Mouse (Mus musculus) midbrain, embryonic 12.5 days (tissue): ENCODE measurements around the gene Socs5. TPM values are rescaled to one million over a fixed set of nuclear protein-coding genes. Genes with fewer than 3 reads are reported as not detected.

ENCODE experiments used
- ATAC-seq: fragments of 200-750 bp; cut with Nextera tagmentation; 2 replicates; pipeline ENCODE4 v1.8.0; 2017; ENCODE audit warnings: low read depth, moderate TSS enrichment, moderate library complexity; ENCODE audit not compliant: low FRiP score
- H3K27ac ChIP-seq: fragments of 300-500 bp; sonication (generic); replicated peaks from 2 replicates; pipeline ENCODE4 v1.5.1; 2016; ENCODE audit warnings: mild to moderate bottlenecking
- H3K27me3 ChIP-seq: fragments of 300-500 bp; sonication (generic); 2 replicates; pipeline ENCODE4 v1.6.1; 2016; ENCODE audit warnings: mild to moderate bottlenecking
- H3K36me3 ChIP-seq: fragments of 300-500 bp; sonication (generic); 2 replicates; pipeline ENCODE4 v1.6.1; 2016
- H3K4me1 ChIP-seq: fragments of 300-500 bp; sonication (generic); 2 replicates; pipeline ENCODE4 v1.6.1; 2016
- H3K4me2 ChIP-seq: fragments of 300-500 bp; sonication (generic); replicated peaks from 2 replicates; pipeline ENCODE4 v1.6.1; 2016; ENCODE audit warnings: mild to moderate bottlenecking, moderate library complexity
- H3K4me3 ChIP-seq: fragments of 300-500 bp; sonication (generic); 2 replicates; pipeline ENCODE4 v1.5.1; 2016; ENCODE audit warnings: mild to moderate bottlenecking
- H3K9ac ChIP-seq: fragments of 300-500 bp; sonication (generic); replicated peaks from 2 replicates; pipeline ENCODE4 v1.6.1; 2016; ENCODE audit warnings: mild to moderate bottlenecking, moderate library complexity
- H3K9me3 ChIP-seq: fragments of 300-500 bp; sonication (generic); 2 replicates; pipeline ENCODE4 v1.6.1; 2016; ENCODE audit warnings: mild to moderate bottlenecking
- WGBS: fragments of 180-500 bp; shearing (Covaris S2); methylation state at CpG from one replicate; pipeline ENCODE4 v1.1.7; 2016; 5-methylcytosine and 5-hydroxymethylcytosine counted together
- polyA plus RNA-seq: library from polyadenylated mRNA; unstranded; fragments of >200 nt; fragmentation: Nextera tagmentation; extraction: Ambion mirVana; gene quantifications from 2 replicates; pipeline ENCODE4 v1.2.1, GENCODE M21; 2016

Socs5 gene
- polyA plus RNA-seq, 1 experiment from 2014 or later: 14.1 TPM

DNA sequence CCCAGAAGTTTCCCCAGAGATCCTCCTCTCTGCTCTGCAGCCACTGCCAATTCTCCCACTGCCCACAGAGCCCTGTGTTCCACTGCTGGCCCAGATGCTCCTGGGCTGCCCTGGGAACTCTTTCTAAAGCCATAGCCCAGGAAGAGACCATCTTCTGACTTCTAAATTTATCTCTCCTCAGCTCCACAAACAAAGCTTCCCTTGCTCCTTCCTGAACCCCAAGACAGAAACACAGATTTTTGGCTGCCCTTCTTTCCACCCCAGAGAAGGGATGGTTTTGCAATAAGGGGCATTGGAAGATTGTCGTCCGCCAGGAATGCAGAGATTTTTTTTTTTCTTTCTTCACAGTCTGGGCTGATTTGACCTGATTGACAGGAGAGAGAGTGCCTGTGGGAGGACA lies 66.5 kb downstream of the Socs5 start:
- Histone ChIP-seq H3K9me3 (peaks cover 7% of the 10 kb centered on the region; the same call in 1 of the 2 replicates), H3K4me3 (no peak overlapping the region), H3K27ac (no peak overlapping the region), H3K27me3 (no peaks in the 10 kb centered on the region), H3K4me1 (peaks cover 10% of the 10 kb centered on the region), H3K9ac (no peak overlapping the region), H3K36me3 (no peaks in the 10 kb centered on the region), H3K4me2 (no peak overlapping the region)
- WGBS: 86% methylated on average over 2 of the region's 2 CpGs
- no peak for ATAC-seq

- H3K4me3 ChIP-seq: no peak overlapping the region
- no peak for ATAC-seq
- no peak overlapping the region for H3K9ac ChIP-seq
- H3K36me3 ChIP-seq: no peaks in the 10 kb centered on the region
- H3K4me1 ChIP-seq: peaks cover 11% of the 10 kb centered on the region
- H3K9me3 ChIP-seq: peaks cover 7% of the 10 kb centered on the region; the same call in 1 of the 2 replicates
- WGBS: 87% methylated on average over 9 of the region's 9 CpGs
- no peaks in the 10 kb centered on the region for H3K27me3 ChIP-seq
- no peak overlapping the region for H3K4me2 ChIP-seq
- no peak overlapping the region for H3K27ac ChIP-seq
These were observed 67.3 kb downstream of the Socs5 start for GRCm38 (mm10) chr17:87174651-87175331.

GRCm38 (mm10) chr17:87176066-87177012 lies 68.9 kb downstream of the Socs5 start:
- H3K36me3 ChIP-seq: no peaks in the 10 kb centered on the region
- WGBS: 81% methylated on average over 17 of the region's 17 CpGs
- H3K9ac ChIP-seq: no peak overlapping the region
- no peak overlapping the region for H3K4me3 ChIP-seq
- no peaks in the 10 kb centered on the region for H3K27me3 ChIP-seq
- no peak overlapping the region for H3K27ac ChIP-seq
- ATAC-seq: no peak
- no peak overlapping the region for H3K4me2 ChIP-seq
- peaks cover 7% of the 10 kb centered on the region; the same call in 1 of the 2 replicates for H3K9me3 ChIP-seq
- peaks cover 11% of the 10 kb centered on the region for H3K4me1 ChIP-seq

DNA sequence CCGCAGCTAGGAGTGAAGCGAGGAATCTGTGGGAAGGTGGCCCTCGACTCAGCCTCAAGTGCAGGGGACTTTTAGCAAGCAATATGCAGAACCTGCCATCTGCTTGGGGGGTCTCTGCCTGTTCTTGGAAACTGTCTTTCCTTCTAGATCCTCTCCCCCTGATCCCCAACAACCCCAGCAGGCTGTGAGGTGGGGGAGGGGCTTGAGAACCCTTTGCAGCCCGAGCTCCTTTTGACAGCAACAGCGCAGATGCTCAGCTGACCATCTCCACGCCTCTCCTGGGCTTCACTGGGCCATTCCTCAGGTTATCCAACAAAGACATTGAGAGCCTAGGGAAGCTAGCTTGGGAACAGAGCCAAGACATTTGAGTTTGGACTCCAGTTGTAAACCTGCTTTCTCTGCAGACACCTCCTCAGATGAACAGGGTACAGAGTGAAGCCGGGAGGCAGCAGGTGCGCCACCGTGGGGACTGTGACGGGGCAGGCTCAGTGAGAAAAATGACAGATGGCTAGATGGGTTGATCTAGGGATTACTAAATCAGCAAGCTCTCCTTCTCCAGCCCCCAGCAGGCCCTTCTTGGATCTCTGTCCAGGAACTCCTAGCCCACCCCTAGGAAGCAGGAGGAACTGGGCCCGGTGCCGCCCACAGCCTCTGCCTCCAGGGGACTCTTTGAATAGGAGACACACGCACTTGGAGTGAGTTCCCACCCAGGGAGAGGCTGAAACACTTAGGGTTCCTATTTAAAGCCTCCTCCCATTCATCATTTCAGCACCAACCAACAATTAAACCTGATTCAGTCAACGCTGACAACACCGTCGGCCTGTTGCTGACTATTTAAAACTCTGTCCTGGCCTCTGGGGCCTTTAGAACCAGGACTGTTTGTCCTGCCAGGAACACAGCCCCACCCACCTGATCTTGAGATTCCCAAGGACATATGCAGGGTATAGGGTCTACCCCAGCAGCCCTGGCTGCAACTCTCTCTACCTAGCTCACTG lies 71.4 kb downstream of the Socs5 start:
- ATAC-seq: 0 out of 2 replicates have a peak, but pooled peaks have one; percentile 34
- 46% methylated on average over 16 of the region's 16 CpGs for WGBS
- Histone ChIP-seq H3K4me2 (no peak overlapping the region), H3K9me3 (no peaks in the 10 kb centered on the region), H3K4me3 (no peak overlapping the region), H3K36me3 (no peaks in the 10 kb centered on the region), H3K27ac (no peak overlapping the region), H3K27me3 (no peaks in the 10 kb centered on the region), H3K9ac (no peak overlapping the region), H3K4me1 (peaks cover 11% of the 10 kb centered on the region)

DNA sequence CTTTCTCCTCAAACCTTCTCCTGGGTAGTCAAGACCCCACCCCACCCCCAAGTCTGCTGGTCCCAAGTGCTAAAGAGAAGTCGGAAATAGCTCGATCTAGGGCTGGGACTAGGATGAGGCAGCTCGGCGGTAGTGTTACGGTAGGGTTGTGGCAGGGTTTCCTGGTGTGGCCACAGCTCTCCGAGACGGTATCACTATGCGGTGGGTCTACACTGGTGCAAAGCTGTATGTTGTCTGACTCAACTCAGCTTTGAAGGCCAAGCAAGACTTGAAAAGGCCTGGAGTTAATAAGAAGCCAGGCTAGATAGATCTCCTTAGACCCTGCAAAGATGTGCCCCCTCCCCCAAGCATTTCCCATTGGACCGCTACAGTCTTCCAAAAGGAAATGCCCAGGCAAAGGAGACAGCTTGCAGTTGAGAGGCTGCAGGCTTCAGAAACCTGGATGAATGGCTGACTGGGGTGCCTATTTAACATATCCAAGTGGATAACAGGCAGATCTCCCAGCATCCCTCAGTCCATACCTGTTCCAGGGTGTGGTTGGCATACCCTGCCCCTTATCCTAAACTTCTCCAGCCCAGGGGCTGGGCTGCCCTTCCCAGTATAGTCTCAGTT lies 72.6 kb downstream of the Socs5 start:
- H3K27ac ChIP-seq: no peak overlapping the region
- no peak overlapping the region for H3K9ac ChIP-seq
- H3K27me3 ChIP-seq: no peaks in the 10 kb centered on the region
- no peak overlapping the region for H3K4me3 ChIP-seq
- no peaks in the 10 kb centered on the region for H3K9me3 ChIP-seq
- 87% methylated on average over 9 of the region's 9 CpGs for WGBS
- no peak overlapping the region for H3K4me2 ChIP-seq
- no peak for ATAC-seq
- peaks cover 11% of the 10 kb centered on the region for H3K4me1 ChIP-seq
- H3K36me3 ChIP-seq: no peaks in the 10 kb centered on the region

DNA sequence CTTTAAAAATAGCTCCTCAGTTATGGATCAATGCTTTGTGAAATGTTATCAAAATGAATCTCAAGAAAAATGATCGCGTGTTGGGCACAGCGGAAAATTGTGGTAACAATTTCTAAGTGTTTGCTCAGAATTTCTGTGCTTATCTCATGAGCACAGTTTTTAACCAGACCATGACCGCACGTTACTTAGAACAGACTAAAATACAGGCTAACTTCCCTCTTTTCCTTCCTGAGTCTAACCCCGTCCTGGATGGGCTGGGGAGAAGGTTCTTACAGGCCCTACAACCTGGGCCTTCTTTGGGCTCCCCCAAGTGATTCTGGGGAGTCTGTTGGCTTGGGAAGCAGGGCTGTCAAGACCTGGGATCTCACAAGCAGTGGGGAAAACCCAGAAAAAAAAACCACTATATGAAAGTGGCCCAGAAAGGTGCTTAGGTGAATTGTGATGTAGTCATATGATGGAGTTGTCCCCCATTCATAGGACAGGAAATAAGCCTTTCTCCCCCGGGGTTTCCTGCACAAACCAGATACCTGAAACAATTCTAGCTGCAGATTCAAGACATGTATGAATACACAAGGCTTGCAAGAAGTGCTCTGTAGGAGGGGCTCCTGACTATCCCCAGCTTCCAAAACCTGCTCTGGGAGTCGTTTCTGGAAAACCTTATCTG lies 74.3 kb downstream of the Socs5 start:
- 88% methylated on average over 8 of the region's 8 CpGs for WGBS
- no peak overlapping the region for H3K4me3 ChIP-seq
- no peaks in the 10 kb centered on the region for H3K36me3 ChIP-seq
- ATAC-seq: no peak
- H3K27ac ChIP-seq: no peak overlapping the region
- H3K4me1 ChIP-seq: peaks cover 21% of the 10 kb centered on the region
- H3K27me3 ChIP-seq: no peaks in the 10 kb centered on the region; the same call in 1 of the 2 replicates
- H3K9me3 ChIP-seq: no peaks in the 10 kb centered on the region
- no peak overlapping the region for H3K9ac ChIP-seq
- no peak overlapping the region for H3K4me2 ChIP-seq

GRCm38 (mm10) chr17:87185461-87186066 lies 78.1 kb downstream of the Socs5 start:
- WGBS: 31% methylated on average over 11 of the region's 11 CpGs
- peaks cover 10% of the 10 kb centered on the region for H3K4me1 ChIP-seq
- no peaks in the 10 kb centered on the region for H3K9me3 ChIP-seq
- ATAC-seq: no peak
- no peak overlapping the region for H3K4me3 ChIP-seq
- H3K27me3 ChIP-seq: no peaks in the 10 kb centered on the region; the same call in 1 of the 2 replicates
- H3K27ac ChIP-seq: no peak overlapping the region
- H3K36me3 ChIP-seq: no peaks in the 10 kb centered on the region
- H3K4me2 ChIP-seq: no peak overlapping the region
- no peak overlapping the region for H3K9ac ChIP-seq

- ATAC-seq: no peak
- H3K9me3 ChIP-seq: no peaks in the 10 kb centered on the region
These were observed 79.5 kb downstream of the Socs5 start for GRCm38 (mm10) chr17:87187005-87187404.

More at GRCm38 (mm10) chr17:87187005-87187404, 79.5 kb downstream of the Socs5 start:
- Histone ChIP-seq H3K36me3 (no peaks in the 10 kb centered on the region), H3K4me1 (peaks cover 10% of the 10 kb centered on the region), H3K27ac (no peak overlapping the region), H3K9ac (no peak overlapping the region), H3K27me3 (no peaks in the 10 kb centered on the region; the same call in 1 of the 2 replicates), H3K4me3 (no peak overlapping the region), H3K4me2 (no peak overlapping the region)
- 63% methylated on average over 17 of the region's 17 CpGs for WGBS
